Mouse (Mus musculus): ENCODE results near the gene Atg7. TPM values are rescaled to one million over a fixed set of nuclear protein-coding genes. Genes with fewer than 3 reads are reported as not detected.

Gene Atg7
- polyA plus RNA-seq, 1 experiment from 2014 or later: 19.2 TPM

DNA sequence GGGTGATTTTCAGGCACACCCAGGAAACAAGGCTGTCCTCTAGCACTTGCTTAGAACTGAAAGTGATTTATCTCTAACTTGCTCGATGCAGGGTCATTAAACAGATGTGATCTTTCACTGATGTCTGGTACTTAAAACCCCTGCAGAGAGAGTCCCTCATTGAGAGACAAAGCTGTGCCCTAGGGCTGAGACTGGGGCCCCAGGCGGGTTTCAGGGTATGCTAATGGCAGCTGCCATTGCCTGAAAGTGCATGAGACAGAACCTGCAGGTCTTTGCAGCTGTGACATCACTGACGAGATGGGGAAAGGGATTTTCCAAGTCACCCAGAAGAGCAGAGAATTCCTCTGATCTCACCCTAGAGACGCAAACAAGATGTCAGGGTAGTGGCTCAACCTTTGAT is 135.0 kb downstream of the Atg7 start:
- Histone ChIP-seq H3K9me3 (no peaks in the 10 kb centered on the region), H3K36me3 (no peaks in the 10 kb centered on the region), H3K27ac (no peak overlapping the region), H3K4me2 (replicated peaks) (no peak overlapping the region), H3K27me3 (replicated peaks) (no peaks in the 10 kb centered on the region), H3K4me3 (no peak overlapping the region), H3K9ac (no peak overlapping the region), H3K4me1 (peaks cover 26% of the 10 kb centered on the region)
- peak; percentile 59; the same call in 1 of the 2 replicates for ATAC-seq (ENCODE audit: low FRiP score, low read depth)
- whole genome bisulfite sequencing: 5% methylated on average over 4 of the region's 4 CpGs

GRCm38 (mm10) chr6:114778650-114779049 is 135.8 kb downstream of the Atg7 start:
- 25% methylated on average over 8 of the region's 8 CpGs for WGBS
- ATAC-seq (ENCODE audit: low FRiP score, low read depth): peak; percentile 79
- H3K36me3 ChIP-seq: no peaks in the 10 kb centered on the region
- H3K4me2 ChIP-seq (replicated peaks): no peak overlapping the region
- no peak overlapping the region for H3K9ac ChIP-seq
- H3K27ac ChIP-seq: no peak overlapping the region
- no peak overlapping the region for H3K4me3 ChIP-seq
- no peaks in the 10 kb centered on the region for H3K27me3 ChIP-seq (replicated peaks)
- H3K4me1 ChIP-seq: peaks cover 26% of the 10 kb centered on the region
- no peaks in the 10 kb centered on the region for H3K9me3 ChIP-seq

GRCm38 (mm10) chr6:114780583-114780982 is 137.7 kb downstream of the Atg7 start:
- Histone ChIP-seq H3K9me3 (no peaks in the 10 kb centered on the region), H3K4me1 (peaks cover 26% of the 10 kb centered on the region), H3K36me3 (no peaks in the 10 kb centered on the region), H3K9ac (no peak overlapping the region), H3K4me2 (replicated peaks) (no peak overlapping the region), H3K27ac (no peak overlapping the region), H3K27me3 (replicated peaks) (no peaks in the 10 kb centered on the region), H3K4me3 (no peak overlapping the region)
- ATAC-seq (ENCODE audit: low FRiP score, low read depth): no peak
- 69% methylated on average over 2 of the region's 2 CpGs for WGBS

- H3K9me3 ChIP-seq: no peaks in the 10 kb centered on the region
- WGBS: 50% methylated on average over 11 of the region's 11 CpGs
- H3K4me1 ChIP-seq: peaks cover 26% of the 10 kb centered on the region
- H3K4me3 ChIP-seq: no peak overlapping the region
- H3K4me2 ChIP-seq (replicated peaks): 0 out of 2 replicates have a peak overlapping the region, but pooled peaks have one; percentile 3
- no peaks in the 10 kb centered on the region for H3K27me3 ChIP-seq (replicated peaks)
- no peaks in the 10 kb centered on the region for H3K36me3 ChIP-seq
- no peak overlapping the region for H3K9ac ChIP-seq
- no peak overlapping the region for H3K27ac ChIP-seq
- no peak for ATAC-seq (ENCODE audit: low FRiP score, low read depth)
Observed at GRCm38 (mm10) chr6:114781415-114782240, 138.7 kb downstream of the Atg7 start.

GRCm38 (mm10) chr6:114782486-114782885 is 139.6 kb downstream of the Atg7 start:
- no peaks in the 10 kb centered on the region for H3K27me3 ChIP-seq (replicated peaks)
- peaks cover 21% of the 10 kb centered on the region for H3K4me1 ChIP-seq
- H3K9ac ChIP-seq: 0 out of 2 replicates have a peak overlapping the region, but pooled peaks have one; percentile 21
- H3K9me3 ChIP-seq: no peaks in the 10 kb centered on the region
- no peak overlapping the region for H3K4me2 ChIP-seq (replicated peaks)
- no peak for ATAC-seq (ENCODE audit: low FRiP score, low read depth)
- H3K27ac ChIP-seq: no peak overlapping the region
- 75% methylated on average over 7 of the region's 7 CpGs for WGBS
- H3K4me3 ChIP-seq: no peak overlapping the region
- no peaks in the 10 kb centered on the region for H3K36me3 ChIP-seq

DNA sequence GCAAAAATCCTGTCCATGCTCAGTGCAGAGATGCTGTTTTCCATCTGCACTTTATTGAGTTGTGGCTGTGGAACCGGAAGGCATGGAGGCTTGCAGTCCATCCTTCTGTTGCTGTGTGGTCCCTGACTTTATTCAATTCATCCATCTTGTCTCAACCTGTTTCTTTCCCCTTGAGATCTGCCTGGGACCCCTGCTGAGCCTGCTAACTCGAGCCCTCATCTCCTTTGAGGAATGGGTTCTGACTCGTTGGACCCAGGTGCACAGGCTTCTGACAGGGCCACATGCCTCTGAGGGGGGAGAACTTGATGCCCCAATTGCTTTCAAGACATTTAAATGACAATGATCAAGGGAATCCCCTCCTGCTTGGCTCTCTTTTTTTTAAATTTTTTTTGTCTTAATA is 143.6 kb downstream of the Atg7 start:
- H3K27ac ChIP-seq: no peak overlapping the region
- 28% methylated on average over 3 of the region's 3 CpGs for WGBS
- H3K4me3 ChIP-seq: no peak overlapping the region
- no peaks in the 10 kb centered on the region for H3K36me3 ChIP-seq
- H3K9me3 ChIP-seq: no peaks in the 10 kb centered on the region
- H3K9ac ChIP-seq: no peak overlapping the region
- H3K4me1 ChIP-seq: peaks cover 5% of the 10 kb centered on the region
- ATAC-seq (ENCODE audit: low FRiP score, low read depth): no peak
- no peak overlapping the region for H3K4me2 ChIP-seq (replicated peaks)
- no peaks in the 10 kb centered on the region for H3K27me3 ChIP-seq (replicated peaks)

DNA sequence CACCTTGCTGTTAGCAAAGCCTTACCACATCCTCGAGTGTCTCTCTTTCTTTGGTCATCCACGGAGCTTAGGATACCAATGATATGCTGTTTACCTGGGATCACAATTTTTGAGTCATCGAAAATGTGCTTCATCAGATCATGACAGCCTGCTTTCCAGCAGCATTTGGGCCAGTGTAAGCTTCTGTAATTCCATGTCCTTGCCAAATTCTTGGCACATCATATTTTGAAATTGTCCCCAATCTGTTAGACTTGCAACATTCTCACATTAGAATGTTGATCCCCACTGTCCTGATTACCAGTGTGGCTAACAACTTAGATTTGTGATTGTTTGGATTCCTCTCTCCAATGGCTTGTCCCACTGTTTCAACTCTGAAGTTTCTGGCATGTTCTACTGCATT is 144.7 kb downstream of the Atg7 start:
- Histone ChIP-seq H3K4me3 (no peak overlapping the region), H3K27me3 (replicated peaks) (no peaks in the 10 kb centered on the region), H3K9ac (no peak overlapping the region), H3K27ac (no peak overlapping the region), H3K9me3 (no peaks in the 10 kb centered on the region), H3K4me2 (replicated peaks) (no peak overlapping the region), H3K36me3 (no peaks in the 10 kb centered on the region), H3K4me1 (no peaks in the 10 kb centered on the region)
- 85% methylated on average over 3 of the region's 3 CpGs for WGBS
- no peak for ATAC-seq (ENCODE audit: low FRiP score, low read depth)

DNA sequence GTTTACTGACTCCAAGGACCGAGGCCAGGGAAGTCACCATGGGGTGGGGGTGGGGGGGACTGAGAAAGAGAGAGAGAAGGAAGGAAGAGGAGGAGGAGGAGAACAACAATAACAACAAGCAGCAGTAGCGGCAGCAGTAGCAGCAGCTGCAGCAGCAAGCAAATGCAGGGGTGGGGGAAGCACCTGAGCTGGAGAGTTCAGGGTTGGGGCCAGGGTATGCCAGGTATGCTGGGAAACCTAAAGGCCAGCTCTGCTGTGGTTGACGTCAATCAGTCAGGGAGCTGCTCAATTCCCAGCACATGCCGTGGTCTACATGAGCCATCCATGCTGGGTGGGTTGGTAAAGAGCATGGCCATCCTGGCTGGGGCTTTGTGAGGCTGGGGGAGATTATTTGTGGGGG is 145.8 kb downstream of the Atg7 start:
- 80% methylated on average over 4 of the region's 4 CpGs for WGBS
- H3K27me3 ChIP-seq (replicated peaks): no peaks in the 10 kb centered on the region

GRCm38 (mm10) chr6:114790084-114790483 is 147.2 kb downstream of the Atg7 start:
- Histone ChIP-seq H3K27me3 (replicated peaks) (no peaks in the 10 kb centered on the region), H3K27ac (no peak overlapping the region), H3K9me3 (no peaks in the 10 kb centered on the region), H3K36me3 (no peaks in the 10 kb centered on the region), H3K4me1 (no peaks in the 10 kb centered on the region), H3K4me3 (no peak overlapping the region), H3K9ac (no peak overlapping the region), H3K4me2 (replicated peaks) (no peak overlapping the region)
- WGBS: 87% methylated on average over 2 of the region's 2 CpGs
- ATAC-seq (ENCODE audit: low FRiP score, low read depth): no peak

More for the DNA sequence above, 145.8 kb downstream of the Atg7 start:
- H3K4me2 ChIP-seq (replicated peaks): no peak overlapping the region
- H3K9ac ChIP-seq: no peak overlapping the region
- no peaks in the 10 kb centered on the region for H3K36me3 ChIP-seq
- H3K9me3 ChIP-seq: no peaks in the 10 kb centered on the region
- no peak for ATAC-seq (ENCODE audit: low FRiP score, low read depth)
- no peaks in the 10 kb centered on the region for H3K4me1 ChIP-seq
- no peak overlapping the region for H3K4me3 ChIP-seq
- H3K27ac ChIP-seq: no peak overlapping the region

- no peak overlapping the region for H3K27ac ChIP-seq
- H3K4me3 ChIP-seq: no peak overlapping the region
- no peak overlapping the region for H3K9ac ChIP-seq
- H3K36me3 ChIP-seq: no peaks in the 10 kb centered on the region
- no peak overlapping the region for H3K4me2 ChIP-seq (replicated peaks)
- no peaks in the 10 kb centered on the region for H3K4me1 ChIP-seq
- 82% methylated on average over 7 of the region's 7 CpGs for WGBS
- ATAC-seq (ENCODE audit: low FRiP score, low read depth): no peak
- no peaks in the 10 kb centered on the region for H3K27me3 ChIP-seq (replicated peaks)
- H3K9me3 ChIP-seq: no peaks in the 10 kb centered on the region
Observed at GRCm38 (mm10) chr6:114790902-114791301, 148.0 kb downstream of the Atg7 start.

- no peaks in the 10 kb centered on the region for H3K36me3 ChIP-seq
- H3K27ac ChIP-seq: no peak overlapping the region
- H3K9ac ChIP-seq: no peak overlapping the region
- no peaks in the 10 kb centered on the region for H3K27me3 ChIP-seq (replicated peaks)
- no peak overlapping the region for H3K4me2 ChIP-seq (replicated peaks)
- H3K4me3 ChIP-seq: no peak overlapping the region
- no peaks in the 10 kb centered on the region for H3K4me1 ChIP-seq
- 83% methylated on average over 4 of the region's 4 CpGs for WGBS
- H3K9me3 ChIP-seq: no peaks in the 10 kb centered on the region
- ATAC-seq (ENCODE audit: low FRiP score, low read depth): no peak
Observed at GRCm38 (mm10) chr6:114791846-114792245, 148.9 kb downstream of the Atg7 start.

DNA sequence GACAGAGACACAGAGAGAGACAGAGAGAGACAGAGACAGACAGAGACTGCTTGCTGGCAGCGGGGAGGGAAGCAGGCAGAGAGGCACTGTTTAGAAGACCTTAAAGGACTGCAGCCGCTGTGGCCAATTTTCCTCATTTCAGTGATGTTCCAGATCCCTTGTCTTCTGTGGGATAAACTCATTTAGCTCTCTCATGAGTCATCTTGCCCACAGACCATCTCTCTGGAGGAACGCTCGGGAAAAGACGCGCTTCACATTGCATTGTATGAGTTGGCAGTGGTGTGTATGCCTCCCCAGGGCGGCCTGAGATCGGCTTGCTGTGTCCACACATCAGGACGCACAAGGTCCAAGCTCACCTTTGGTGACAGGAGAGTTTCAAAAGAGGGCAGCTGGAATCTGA is 151.8 kb downstream of the Atg7 start:
- no peaks in the 10 kb centered on the region for H3K27me3 ChIP-seq (replicated peaks)
- H3K36me3 ChIP-seq: no peaks in the 10 kb centered on the region
- 95% methylated on average over 9 of the region's 9 CpGs for WGBS
- H3K9ac ChIP-seq: no peak overlapping the region
- no peaks in the 10 kb centered on the region for H3K9me3 ChIP-seq
- H3K4me3 ChIP-seq: no peak overlapping the region
- no peak for ATAC-seq (ENCODE audit: low FRiP score, low read depth)
- no peak overlapping the region for H3K4me2 ChIP-seq (replicated peaks)
- H3K4me1 ChIP-seq: no peaks in the 10 kb centered on the region
- H3K27ac ChIP-seq: no peak overlapping the region

All from neural tube, embryonic 12.5 days (tissue).